Mouse (Mus musculus): ENCODE data around the gene Asb13. TPM values are rescaled to one million over a fixed set of nuclear protein-coding genes. Genes with fewer than 3 reads are reported as not detected.

Gene Asb13
- polyA plus RNA-seq, 1 experiment from 2014 or later = 3.9 TPM

- no peak for ATAC-seq (ENCODE audit: insufficient read depth)
- no peaks in the 10 kb centered on the region for H3K4me1 ChIP-seq (replicated peaks)
- no peak overlapping the region for H3K9ac ChIP-seq
- no peaks in the 10 kb centered on the region for H3K36me3 ChIP-seq (replicated peaks)
- no peak overlapping the region for H3K4me2 ChIP-seq
- no peaks in the 10 kb centered on the region for H3K9me3 ChIP-seq (replicated peaks)
- no peak overlapping the region for H3K27ac ChIP-seq (replicated peaks)
- no peak overlapping the region for H3K4me3 ChIP-seq (replicated peaks)
- 38% methylated on average over 11 of the region's 11 CpGs for WGBS (ENCODE audit: insufficient replicate concordance)
- H3K27me3 ChIP-seq = no peaks in the 10 kb centered on the region
Observed at GRCm38 (mm10) chr13:3694599-3695343, 60.9 kb downstream of the Asb13 start.

DNA sequence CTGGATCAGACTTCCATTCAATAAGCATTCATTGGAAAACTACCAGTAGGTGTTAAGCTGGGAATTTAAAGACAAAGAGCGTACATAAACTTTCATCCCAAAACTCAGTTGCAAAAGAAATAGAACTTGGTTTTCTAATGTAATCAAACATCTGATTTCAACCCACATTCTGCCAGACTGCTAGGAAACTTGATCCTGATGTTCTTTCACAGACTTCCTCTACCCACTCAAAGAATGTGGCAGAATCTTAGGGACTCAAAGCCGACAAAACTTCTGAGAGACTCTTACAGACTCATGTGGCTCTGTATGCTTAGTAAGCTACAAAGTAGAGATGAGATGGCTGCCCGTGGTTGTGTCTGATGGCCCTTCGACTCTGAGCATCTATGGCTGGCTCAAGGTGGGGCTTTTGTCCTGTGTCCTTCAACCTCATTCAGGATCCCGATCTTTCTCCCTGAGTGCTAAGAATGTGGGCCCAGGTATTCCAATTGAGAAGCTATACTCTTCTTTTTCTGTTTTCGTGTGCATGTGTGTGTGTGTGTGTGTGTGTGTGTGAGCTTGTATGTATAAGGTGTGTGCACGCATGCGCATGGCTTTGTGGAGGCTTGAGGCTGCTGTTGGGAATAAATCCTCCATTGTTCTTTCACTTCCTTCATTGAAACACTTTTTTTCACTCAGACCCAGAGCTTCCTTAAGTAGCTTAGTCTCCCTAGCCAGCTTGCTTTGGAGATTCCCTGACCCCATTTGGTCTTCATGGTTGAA, 63.3 kb downstream of the Asb13 start:
- no peaks in the 10 kb centered on the region for H3K4me1 ChIP-seq (replicated peaks)
- H3K9me3 ChIP-seq (replicated peaks) = no peaks in the 10 kb centered on the region
- H3K4me2 ChIP-seq = no peak overlapping the region
- H3K36me3 ChIP-seq (replicated peaks) = no peaks in the 10 kb centered on the region
- H3K27ac ChIP-seq (replicated peaks) = no peak overlapping the region
- no peak overlapping the region for H3K9ac ChIP-seq
- no peaks in the 10 kb centered on the region for H3K27me3 ChIP-seq
- ATAC-seq (ENCODE audit: insufficient read depth) = no peak
- H3K4me3 ChIP-seq (replicated peaks) = no peak overlapping the region
- 58% methylated on average over 8 of the region's 8 CpGs for WGBS (ENCODE audit: insufficient replicate concordance)

DNA sequence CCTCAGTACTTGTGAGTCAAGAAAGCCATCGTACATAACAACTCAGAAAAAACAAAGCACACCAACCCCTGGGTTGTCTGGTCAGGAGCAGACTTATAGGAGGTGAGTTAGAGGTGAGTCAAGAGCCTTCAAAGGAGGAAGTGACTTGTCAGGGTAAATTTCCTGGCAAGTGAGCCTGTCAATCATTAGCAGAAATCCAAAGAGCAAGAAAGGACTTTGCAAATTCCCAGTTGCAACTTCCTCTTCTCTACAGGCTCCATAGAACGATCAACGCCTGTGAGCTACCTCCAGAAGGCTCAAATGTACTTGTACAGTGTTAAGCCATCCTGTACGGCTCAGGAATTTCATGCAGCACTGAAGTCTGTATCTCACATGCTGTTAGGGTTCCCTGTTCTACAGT, 66.9 kb downstream of the Asb13 start:
- Histone ChIP-seq H3K4me3 (replicated peaks) (no peak overlapping the region), H3K36me3 (replicated peaks) (no peaks in the 10 kb centered on the region), H3K27me3 (no peaks in the 10 kb centered on the region), H3K9me3 (replicated peaks) (no peaks in the 10 kb centered on the region), H3K9ac (no peak overlapping the region), H3K4me2 (no peak overlapping the region), H3K27ac (replicated peaks) (no peak overlapping the region), H3K4me1 (replicated peaks) (no peaks in the 10 kb centered on the region)
- WGBS (ENCODE audit: insufficient replicate concordance) = 25% methylated on average over 4 of the region's 4 CpGs
- no peak for ATAC-seq (ENCODE audit: insufficient read depth)

Other genes starting within 250 kb of the Asb13 start
- gene Gdi2, start 96.0 kb upstream of the Asb13 start, polyA plus RNA-seq (2015; fragmentation: Nextera tagmentation; extraction: Ambion mirVana) = 147 and 156 TPM in 2 replicates
- 3.1 and 4.0 TPM in 2 replicates for gene Fam208b, start 22.9 kb upstream of the Asb13 start, polyA plus RNA-seq (2015; fragmentation: Nextera tagmentation; extraction: Ambion mirVana)
- gene Calml3, start 170.3 kb downstream of the Asb13 start, polyA plus RNA-seq (2015; fragmentation: Nextera tagmentation; extraction: Ambion mirVana) = not detected in 2 replicates
- gene Calm4, start 203.7 kb downstream of the Asb13 start, polyA plus RNA-seq (2015; fragmentation: Nextera tagmentation; extraction: Ambion mirVana) = 0.43 TPM in 1 of 2 replicates, not detected in the other
- not detected in 2 replicates for gene Calm5, start 220.1 kb downstream of the Asb13 start, polyA plus RNA-seq (2015; fragmentation: Nextera tagmentation; extraction: Ambion mirVana)

All from liver, embryonic 15.5 days (tissue).